Mouse (Mus musculus): ENCODE data around the gene Zfp467. TPM values are rescaled to one million over a fixed set of nuclear protein-coding genes. Genes with fewer than 3 reads are reported as not detected.

Gene Zfp467
- polyA plus RNA-seq, 1 experiment from 2014 or later = 33.4 TPM

DNA sequence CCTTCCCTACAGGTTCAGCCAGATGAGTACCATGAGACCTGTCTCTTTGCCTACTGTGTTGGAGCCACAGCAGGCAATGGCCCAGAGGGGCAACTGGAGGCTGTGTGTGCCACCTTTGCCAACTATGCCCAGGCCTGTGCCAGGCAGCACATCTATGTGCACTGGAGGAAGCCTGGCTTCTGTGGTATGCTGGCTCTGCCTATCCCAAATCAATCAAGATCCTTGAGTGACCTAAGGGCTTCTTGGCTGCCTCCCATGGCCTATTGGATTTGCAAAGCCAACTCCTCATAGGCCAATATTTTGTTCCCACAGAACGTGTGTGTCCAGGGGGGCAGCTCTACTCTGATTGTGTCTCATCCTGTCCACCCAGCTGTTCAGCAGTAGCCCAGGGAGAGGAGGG lies 6.5 kb upstream of the Zfp467 start:
- Histone ChIP-seq H3K9ac (ENCODE audit: low read depth, low read length) (no peak overlapping the region), H3K4me2 (ENCODE audit: low read length) (no peak overlapping the region), H3K27ac (no peak overlapping the region), H3K36me3 (ENCODE audit: insufficient read depth, low read length) (no peaks in the 10 kb centered on the region), H3K9me3 (replicated peaks; ENCODE audit: low read length) (no peaks in the 10 kb centered on the region), H3K27me3 (ENCODE audit: insufficient read depth, low read length) (no peaks in the 10 kb centered on the region), H3K4me3 (replicated peaks; ENCODE audit: low read depth, low read length) (no peak overlapping the region), H3K4me1 (replicated peaks; ENCODE audit: insufficient read depth, low read length) (peaks cover 3% of the 10 kb centered on the region; the same call in 1 of the 2 replicates)
- 74% methylated on average over 1 of the region's 1 CpGs for WGBS
- TF ChIP-seq CTCF (IDR thresholded peaks at IDR 0.05; ENCODE audit: low read depth) = no peak
- ATAC-seq (replicated peaks; ENCODE audit: low FRiP score, low read depth) (no peak), DNase-seq (ENCODE audit: low spot score) (no peak)

- TF ChIP-seq CTCF (IDR thresholded peaks at IDR 0.05; ENCODE audit: low read depth) = no peak
- 66% methylated on average over 7 of the region's 7 CpGs for WGBS
- Histone ChIP-seq H3K4me2 (ENCODE audit: low read length) (no peak overlapping the region), H3K4me3 (replicated peaks; ENCODE audit: low read depth, low read length) (no peak overlapping the region), H3K4me1 (replicated peaks; ENCODE audit: insufficient read depth, low read length) (peaks cover 15% of the 10 kb centered on the region), H3K36me3 (ENCODE audit: insufficient read depth, low read length) (no peaks in the 10 kb centered on the region), H3K9me3 (replicated peaks; ENCODE audit: low read length) (no peaks in the 10 kb centered on the region), H3K27me3 (ENCODE audit: insufficient read depth, low read length) (no peaks in the 10 kb centered on the region), H3K27ac (no peak overlapping the region), H3K9ac (ENCODE audit: low read depth, low read length) (no peak overlapping the region)
- no peak for ATAC-seq (replicated peaks; ENCODE audit: low FRiP score, low read depth)
- DNase-seq (ENCODE audit: low spot score) = peak; percentile 44
Measured at GRCm38 (mm10) chr6:48448527-48448926, 2.9 kb upstream of the Zfp467 start.

GRCm38 (mm10) chr6:48447929-48448328 lies 2.3 kb upstream of the Zfp467 start, which contains the start of gene Sspo:
TSS of gene Sspo (plus strand) at chr6:48448229.
- no peaks in the 10 kb centered on the region for H3K36me3 ChIP-seq (ENCODE audit: insufficient read depth, low read length)
- WGBS = 100% methylated on average over 1 of the region's 1 CpGs
- ATAC-seq (replicated peaks; ENCODE audit: low FRiP score, low read depth) (no peak), DNase-seq (ENCODE audit: low spot score) (no peak)
- H3K4me3 ChIP-seq (replicated peaks; ENCODE audit: low read depth, low read length) = no peak within 1 kb of the TSS
- peaks cover 19% of the 10 kb centered on the region for H3K4me1 ChIP-seq (replicated peaks; ENCODE audit: insufficient read depth, low read length)
- no peak within 1 kb of the TSS for H3K27ac ChIP-seq
- H3K9me3 ChIP-seq (replicated peaks; ENCODE audit: low read length) = no peaks in the 10 kb centered on the region
- TF ChIP-seq CTCF (IDR thresholded peaks at IDR 0.05; ENCODE audit: low read depth) = no peak
- no peak within 1 kb of the TSS for H3K9ac ChIP-seq (ENCODE audit: low read depth, low read length)
- no peak within 1 kb of the TSS for H3K4me2 ChIP-seq (ENCODE audit: low read length)
- no peaks in the 10 kb centered on the region for H3K27me3 ChIP-seq (ENCODE audit: insufficient read depth, low read length)

- WGBS = 54% methylated on average over 3 of the region's 3 CpGs
- Histone ChIP-seq H3K27me3 (ENCODE audit: insufficient read depth, low read length) (no peaks in the 10 kb centered on the region), H3K4me3 (replicated peaks; ENCODE audit: low read depth, low read length) (no peak overlapping the region), H3K9ac (ENCODE audit: low read depth, low read length) (no peak overlapping the region), H3K36me3 (ENCODE audit: insufficient read depth, low read length) (peaks cover 4% of the 10 kb centered on the region; the same call in 1 of the 2 replicates), H3K4me2 (ENCODE audit: low read length) (no peak overlapping the region), H3K4me1 (replicated peaks; ENCODE audit: insufficient read depth, low read length) (peaks cover 19% of the 10 kb centered on the region), H3K27ac (peak overlapping the region; percentile 97), H3K9me3 (replicated peaks; ENCODE audit: low read length) (no peaks in the 10 kb centered on the region)
- TF ChIP-seq CTCF (IDR thresholded peaks at IDR 0.05; ENCODE audit: low read depth) = no peak
- DNase-seq (ENCODE audit: low spot score) (no peak), ATAC-seq (replicated peaks; ENCODE audit: low FRiP score, low read depth) (no peak)
Measured at GRCm38 (mm10) chr6:48446896-48447295, 1.3 kb upstream of the Zfp467 start.

GRCm38 (mm10) chr6:48446256-48446655 lies 631 bp upstream of the Zfp467 start:
- ATAC-seq (replicated peaks; ENCODE audit: low FRiP score, low read depth) (no peak), DNase-seq (ENCODE audit: low spot score) (no peak)
- Histone ChIP-seq H3K4me1 (replicated peaks; ENCODE audit: insufficient read depth, low read length) (peaks cover 20% of the 10 kb centered on the region), H3K27me3 (ENCODE audit: insufficient read depth, low read length) (no peaks in the 10 kb centered on the region), H3K4me3 (replicated peaks; ENCODE audit: low read depth, low read length) (peak overlapping the region; percentile 95), H3K9ac (ENCODE audit: low read depth, low read length) (peak overlapping the region; percentile 93), H3K4me2 (ENCODE audit: low read length) (peak overlapping the region; percentile 74), H3K36me3 (ENCODE audit: insufficient read depth, low read length) (peaks cover 11% of the 10 kb centered on the region; the same call in 1 of the 2 replicates), H3K27ac (peak overlapping the region; percentile 97), H3K9me3 (replicated peaks; ENCODE audit: low read length) (no peaks in the 10 kb centered on the region)
- WGBS = 27% methylated on average over 3 of the region's 3 CpGs
- no peak for TF ChIP-seq CTCF (IDR thresholded peaks at IDR 0.05; ENCODE audit: low read depth)

GRCm38 (mm10) chr6:48444310-48445180 lies 1.1 kb downstream of the Zfp467 start:
- no peaks in the 10 kb centered on the region for H3K9me3 ChIP-seq (replicated peaks; ENCODE audit: low read length)
- ATAC-seq (replicated peaks; ENCODE audit: low FRiP score, low read depth) = peak; percentile 53
- H3K4me2 ChIP-seq (ENCODE audit: low read length) = peak overlapping the region; percentile 74
- WGBS = 2% methylated on average over 29 of the region's 34 CpGs
- peaks cover 35% of the 10 kb centered on the region for H3K4me1 ChIP-seq (replicated peaks; ENCODE audit: insufficient read depth, low read length)
- peaks cover 11% of the 10 kb centered on the region; the same call in 1 of the 2 replicates for H3K36me3 ChIP-seq (ENCODE audit: insufficient read depth, low read length)
- H3K27ac ChIP-seq = peak overlapping the region; percentile 97
- H3K27me3 ChIP-seq (ENCODE audit: insufficient read depth, low read length) = no peaks in the 10 kb centered on the region
- H3K4me3 ChIP-seq (replicated peaks; ENCODE audit: low read depth, low read length) = peak overlapping the region; percentile 95
- peak; percentile 92 for DNase-seq (ENCODE audit: low spot score)
- peak overlapping the region; percentile 93 for H3K9ac ChIP-seq (ENCODE audit: low read depth, low read length)
- no peak for TF ChIP-seq CTCF (IDR thresholded peaks at IDR 0.05; ENCODE audit: low read depth)
